Mouse (Mus musculus): ENCODE results near the gene Numb.

Numb gene

DNA sequence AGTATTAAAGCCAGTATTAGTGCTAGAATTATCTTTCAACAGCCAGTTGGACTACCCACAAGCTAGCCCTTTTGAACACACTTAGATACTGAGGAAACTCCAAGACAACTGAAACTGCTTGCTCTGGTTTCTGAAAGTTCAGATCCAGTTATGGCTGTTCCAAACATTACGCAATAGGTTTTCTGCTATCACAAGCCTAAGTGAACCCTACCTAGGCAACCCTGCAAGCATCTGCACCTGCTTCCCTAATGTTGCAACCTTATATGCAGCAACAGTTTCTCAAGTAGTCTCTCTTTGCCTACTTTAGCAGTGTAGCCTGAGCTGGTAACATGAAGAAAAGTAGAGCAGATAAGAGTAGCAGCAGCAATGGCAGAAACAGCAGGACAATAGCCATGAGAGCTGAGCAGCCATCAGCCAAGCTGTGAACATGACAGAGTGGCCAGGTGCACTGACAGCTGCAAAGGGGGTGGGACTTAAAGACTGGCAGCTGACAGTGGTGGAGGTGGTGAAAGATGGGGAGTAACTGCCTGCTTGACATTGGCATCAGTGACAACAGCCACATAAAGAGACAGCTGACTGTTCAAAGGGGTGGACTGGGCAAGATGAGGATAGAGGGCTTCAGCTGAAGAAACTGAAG, 73.0 kb downstream of the Numb start:
- DNase-seq: no peak

DNA sequence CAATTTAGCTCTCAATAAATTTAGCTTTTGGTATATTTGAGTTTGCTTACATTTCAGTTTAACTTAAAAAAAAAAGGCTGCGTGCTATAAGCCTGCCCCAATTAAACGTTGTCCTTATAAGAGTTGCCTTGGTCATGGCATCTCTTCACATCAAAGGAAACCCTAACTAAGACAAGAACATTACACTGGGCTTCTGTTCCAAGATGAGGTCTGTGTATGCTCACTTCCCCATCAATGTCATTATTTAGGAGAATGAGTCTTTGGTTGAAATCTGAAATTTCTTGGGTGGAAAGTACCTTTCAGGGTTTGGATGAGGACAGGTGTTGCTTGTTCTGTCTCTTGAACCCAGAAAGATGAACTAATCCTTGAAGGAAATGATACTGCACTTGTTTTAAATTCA, 73.9 kb downstream of the Numb start:
- DNase-seq: no peak

DNA sequence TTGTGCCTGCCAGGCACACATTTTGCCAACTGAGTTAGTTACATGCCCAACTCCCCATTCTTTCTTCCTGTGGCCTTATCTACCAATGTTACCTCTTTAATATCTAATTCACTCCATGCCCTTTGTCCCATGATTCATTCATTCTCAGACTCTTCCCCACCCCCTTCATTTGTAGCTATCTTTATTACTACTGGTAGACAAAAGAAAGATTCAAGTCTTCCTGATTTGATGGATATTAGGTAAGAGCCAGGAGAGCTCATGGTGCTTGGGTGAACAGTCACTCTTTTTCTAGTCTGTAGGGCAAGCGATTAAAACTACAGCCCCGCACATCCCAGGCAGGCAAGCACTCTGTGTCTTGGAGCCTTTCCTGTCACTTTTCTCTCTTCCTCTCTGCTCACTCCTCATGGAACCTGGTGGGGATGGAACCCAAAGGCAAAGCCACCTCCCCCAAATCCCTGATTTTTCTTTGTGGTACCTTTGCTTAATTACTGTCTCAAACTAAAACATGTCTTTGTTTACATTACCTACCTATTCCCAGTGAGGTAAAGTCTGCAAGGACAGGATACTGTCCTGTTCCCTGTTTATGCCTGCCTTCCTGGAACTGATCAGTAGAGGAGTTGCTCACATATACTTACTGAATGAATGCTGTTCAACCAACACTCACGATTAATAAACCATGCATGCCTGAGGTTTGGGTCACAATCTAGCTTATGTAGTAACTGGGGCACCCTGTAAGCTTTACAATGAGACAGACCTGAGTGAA, 78.9 kb downstream of the Numb start:
- DNase-seq: no peak

DNA sequence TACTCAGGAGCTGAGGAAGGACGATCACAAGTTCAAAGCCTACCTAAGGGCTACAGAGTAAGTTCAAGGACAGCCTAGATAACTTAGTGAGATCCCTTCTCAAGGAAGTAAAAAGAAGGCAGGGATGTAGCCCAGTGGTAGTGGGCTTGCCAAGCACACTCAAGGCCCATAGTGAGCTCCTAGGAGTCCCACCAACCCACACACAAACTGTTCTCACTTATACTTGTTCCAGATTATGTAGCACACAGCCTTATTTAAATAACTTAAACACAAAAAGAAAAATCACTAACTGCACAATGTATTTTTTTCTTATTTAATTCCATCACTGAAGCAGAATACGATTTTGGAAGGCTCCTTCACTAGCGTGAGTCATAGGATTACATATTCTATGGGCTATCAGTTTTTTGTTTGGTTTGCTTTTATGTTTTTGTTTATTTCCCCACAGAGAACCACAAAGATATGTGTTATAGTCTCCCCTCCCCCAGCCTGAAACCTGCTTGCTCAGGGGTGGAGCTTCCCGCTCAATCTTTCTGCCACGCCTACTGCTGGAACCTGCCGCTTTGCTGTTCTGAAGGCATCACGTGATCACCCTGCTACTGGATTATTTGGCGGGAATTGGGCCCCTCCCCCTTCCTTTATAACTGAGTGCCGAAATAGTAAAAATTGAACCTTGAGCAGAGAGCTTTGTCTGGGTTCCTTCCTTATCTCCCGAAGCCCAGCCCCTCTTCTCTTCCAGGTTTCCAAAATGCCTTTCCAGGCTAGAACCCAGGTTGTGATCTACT, 80.1 kb downstream of the Numb start:
- no peak for DNase-seq

DNA sequence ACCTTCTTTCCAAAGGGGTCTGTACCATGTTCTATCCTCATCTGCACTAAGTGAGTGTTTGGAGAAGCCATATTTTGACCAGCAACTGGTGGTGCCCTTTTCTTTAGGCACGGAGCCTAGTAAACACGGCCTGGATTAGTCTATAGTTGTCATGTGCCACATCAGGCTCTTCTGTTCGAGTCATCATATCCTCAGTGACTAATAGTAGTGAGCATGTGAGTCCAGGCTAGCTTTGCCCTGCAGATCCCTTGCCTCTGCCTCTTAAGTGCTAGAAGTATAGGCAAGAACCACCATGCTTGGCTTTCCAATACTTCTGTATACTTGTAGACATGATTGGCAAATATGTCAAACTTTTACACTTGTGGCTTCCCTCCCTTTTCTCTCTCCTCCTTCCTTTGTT, 87.8 kb downstream of the Numb start:
- DNase-seq: no peak

DNA sequence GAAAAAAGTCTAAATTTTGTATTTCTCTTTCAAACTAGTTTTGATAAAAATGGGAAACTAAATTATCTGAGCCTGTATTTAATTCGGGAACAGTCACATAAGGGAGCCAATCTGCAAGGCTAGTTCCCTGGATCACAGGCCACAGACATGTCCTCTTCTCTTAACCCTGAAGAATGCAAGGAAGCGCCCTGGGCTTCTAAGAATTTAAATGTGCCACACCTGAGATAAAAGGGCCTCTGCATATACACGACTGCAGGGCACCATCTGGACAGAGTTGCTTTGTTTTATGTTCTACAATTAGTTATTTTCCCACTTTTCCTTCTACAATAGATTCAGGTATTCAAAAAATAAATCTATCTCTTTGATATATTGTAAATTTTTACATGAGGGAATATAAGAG, 91.3 kb downstream of the Numb start:
- DNase-seq: no peak

DNA sequence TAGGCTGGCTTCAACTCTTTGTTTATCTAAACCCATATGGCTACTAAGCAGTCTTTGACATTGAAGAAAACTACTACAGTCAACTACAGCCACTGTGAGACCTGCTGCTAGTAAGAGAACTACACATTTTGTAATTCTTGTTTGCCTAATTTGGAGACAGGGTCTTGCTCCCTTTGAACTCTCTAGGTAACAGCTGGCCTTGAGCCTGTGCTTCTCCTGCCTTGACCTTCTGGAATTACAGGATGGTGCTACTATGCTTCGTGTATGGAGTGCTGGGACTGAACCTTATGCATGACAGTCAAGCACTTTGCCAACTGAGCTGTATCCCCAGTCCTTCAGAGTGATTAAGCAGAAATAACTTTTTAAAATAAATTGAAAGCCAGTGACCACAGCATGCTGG, 105.1 kb downstream of the Numb start:
- DNase-seq: no peak

DNA sequence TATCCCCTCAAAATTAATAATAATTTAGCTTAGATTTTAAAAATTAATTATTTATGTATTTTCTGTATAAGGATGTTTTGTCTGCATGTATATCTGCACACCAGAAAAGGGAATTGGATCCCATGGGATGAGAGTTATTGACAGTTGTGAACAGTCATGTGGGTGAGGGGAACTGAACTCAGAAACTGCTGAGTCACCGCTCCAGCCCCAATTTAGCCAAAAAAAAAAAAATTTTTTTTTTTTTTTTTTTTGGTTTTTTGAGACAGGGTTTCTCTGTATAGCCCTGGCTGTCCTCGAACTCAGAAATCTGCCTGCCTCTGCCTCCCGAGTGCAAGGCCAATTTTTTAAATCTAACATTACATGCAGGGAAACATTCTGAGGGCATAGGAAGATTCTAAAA, 109.8 kb downstream of the Numb start:
- no peak for DNase-seq

DNA sequence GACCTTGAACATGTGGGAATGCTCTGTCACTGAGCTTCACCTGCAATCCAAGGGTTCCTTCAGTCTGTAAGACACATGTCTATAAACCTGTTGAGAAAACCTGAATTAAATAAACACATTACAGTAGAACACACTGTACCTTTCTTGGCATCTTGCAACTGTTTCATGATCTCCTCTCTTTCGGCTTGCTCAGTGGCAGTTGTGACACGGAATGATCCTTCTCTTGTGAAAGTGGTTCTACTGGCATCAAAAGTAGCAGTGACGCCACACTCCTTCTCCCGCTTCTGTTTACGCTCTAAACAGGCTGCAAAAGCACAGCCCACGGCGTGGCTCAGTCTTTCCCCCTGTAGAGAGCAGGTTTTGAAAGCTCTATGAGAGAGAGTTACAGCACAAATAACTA, 118.1 kb downstream of the Numb start:
- no peak for DNase-seq

DNA sequence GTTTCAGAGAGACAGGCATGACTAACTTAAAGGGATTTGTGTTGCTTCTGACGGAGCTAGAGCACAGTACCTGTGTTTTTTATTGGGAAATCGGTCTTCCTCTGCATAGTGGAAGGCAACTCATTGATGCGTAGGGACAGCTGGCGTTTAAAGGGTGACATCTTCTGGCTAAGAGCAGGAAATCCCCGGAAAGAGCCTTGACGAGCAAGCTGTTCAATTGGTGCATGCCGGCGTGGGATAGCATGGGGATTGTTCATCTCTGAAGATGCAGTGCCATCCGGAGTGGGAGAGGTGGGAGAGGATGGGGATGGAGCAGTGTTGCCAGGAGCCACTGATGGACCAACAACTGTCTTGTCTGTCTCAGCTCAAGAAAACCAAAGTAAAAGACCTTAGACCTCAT, 120.8 kb downstream of the Numb start:
- DNase-seq: no peak

DNA sequence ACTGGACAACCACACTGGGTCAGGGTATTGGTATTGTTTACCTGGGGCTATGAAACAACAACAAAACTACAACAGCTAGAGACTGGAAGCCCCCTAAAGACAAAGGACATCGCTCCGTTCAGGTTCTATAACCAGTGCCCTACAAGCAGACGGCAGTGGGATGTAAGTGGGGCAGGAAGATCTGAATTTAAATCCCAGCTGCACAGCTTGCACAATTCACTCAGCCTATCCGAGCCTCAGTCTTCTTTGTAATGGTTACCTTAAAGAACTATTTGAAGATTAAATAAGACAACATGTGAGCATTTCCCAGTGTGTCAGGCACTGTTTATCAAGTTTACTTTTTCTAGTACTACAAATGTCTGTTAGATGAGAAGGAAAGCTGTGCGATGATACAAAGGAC, 123.4 kb downstream of the Numb start:
- DNase-seq: no peak

DNA sequence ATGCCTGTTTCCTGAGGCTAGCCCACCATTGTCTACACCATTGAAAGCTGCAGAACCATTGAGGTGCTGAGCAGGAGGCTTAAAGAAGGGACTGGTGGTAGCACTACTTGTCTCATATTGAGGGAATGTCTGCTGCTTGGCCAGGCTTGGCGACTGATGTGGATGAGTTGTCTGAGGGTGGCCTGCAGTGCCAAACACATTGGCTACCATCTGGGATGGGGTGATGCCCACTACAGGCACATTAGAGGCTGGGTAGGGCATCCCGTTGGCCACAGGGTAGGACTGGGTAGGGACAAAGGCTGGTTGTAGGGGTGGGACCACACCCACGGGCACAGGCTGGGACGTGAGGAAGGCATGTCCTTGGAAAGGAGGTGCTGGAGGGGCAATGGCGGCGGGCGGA, 126.1 kb downstream of the Numb start:
- DNase-seq: no peak

DNA sequence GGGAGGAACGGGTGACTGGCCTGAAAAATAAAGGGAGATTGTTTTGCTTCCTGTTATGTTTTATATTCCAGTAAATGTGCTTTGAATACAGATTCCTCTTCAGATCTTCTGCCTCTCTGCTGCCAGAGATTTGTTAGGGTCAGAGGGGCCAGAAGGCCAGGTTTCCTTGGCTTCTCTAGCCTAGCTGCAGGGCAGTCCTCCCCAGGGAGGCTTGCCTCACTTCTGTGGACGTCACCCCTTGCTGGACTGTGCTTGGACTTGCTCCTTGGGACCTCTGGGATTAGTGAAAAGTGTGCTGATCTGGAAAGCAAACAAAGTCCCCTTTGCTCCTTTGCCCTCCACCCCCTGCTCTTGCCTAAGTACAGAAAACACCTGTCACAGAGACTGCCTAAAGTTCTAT, 126.7 kb downstream of the Numb start:
- DNase-seq: no peak

DNA sequence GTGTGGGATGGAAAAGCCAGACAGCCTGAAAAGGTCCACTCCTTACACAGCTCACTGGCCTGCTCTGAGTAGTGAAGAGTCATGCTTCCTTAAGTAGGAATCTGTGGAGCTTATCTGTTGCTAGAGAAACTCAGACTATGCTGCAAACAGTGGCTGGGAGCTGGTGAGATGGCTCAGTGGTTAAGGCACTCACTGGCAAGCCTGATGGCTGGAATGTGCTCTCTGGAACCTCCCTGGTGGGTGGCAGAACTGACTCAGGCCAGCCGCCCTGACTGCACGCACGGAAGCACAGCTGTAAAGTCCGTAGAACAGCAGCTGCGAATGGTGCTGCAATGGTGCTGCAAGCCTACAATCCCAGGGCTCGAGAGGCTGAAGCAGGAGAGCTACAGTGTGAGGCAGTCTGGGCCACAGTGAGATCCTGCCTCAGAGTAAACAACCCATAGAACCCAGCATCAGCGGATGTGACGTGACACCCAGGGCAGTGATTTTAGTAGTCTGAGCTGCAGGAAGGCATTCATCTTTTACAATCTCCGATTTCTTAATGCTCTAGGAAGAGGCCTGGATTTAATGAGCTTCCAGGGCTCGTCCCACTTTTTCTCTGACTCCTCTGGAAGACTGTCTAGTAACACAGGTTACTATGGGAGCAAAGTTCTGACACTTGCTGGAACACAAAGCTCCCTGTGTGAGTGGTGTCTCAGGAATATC, 128.9 kb downstream of the Numb start:
- DNase-seq: no peak

DNA sequence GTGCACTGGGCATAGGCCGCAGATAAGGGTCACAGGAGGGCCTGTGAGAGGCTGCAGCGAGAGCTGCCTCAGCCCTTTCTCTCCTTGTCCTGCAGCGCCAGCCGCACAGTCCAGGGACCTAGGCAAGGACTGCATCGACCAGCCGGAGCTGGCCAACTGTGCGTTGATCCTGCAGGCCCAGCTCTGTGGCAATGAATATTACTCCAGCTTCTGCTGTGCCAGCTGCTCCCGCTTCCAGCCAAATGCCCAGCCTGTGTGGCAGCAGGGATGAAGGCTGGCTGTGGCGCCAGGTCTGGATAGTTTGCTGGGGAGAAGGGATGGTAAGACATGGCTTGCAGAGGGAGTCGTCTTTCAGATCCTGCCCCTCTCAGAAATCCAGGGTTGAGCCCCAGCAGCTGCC, 130.0 kb downstream of the Numb start:
- no peak for DNase-seq

DNA sequence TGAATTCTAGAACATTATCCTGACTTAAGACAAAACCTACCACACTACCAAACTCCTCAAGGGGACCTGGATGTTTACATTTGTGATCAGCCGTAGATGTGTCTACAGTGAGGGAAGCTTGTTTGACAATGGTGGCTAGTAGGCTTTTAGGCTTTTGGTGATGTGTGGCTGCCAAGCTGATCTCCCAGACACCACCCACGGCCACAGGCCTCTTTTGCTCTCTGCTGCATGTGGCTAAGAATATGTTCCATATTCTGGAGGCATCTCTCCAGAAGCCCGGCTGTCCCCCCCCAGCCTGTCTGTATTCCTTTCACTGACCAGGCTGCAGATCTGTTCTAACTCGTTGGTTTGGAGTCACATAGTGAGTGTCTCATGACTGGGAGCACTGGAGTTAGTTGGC, 131.0 kb downstream of the Numb start:
- DNase-seq: no peak

DNA sequence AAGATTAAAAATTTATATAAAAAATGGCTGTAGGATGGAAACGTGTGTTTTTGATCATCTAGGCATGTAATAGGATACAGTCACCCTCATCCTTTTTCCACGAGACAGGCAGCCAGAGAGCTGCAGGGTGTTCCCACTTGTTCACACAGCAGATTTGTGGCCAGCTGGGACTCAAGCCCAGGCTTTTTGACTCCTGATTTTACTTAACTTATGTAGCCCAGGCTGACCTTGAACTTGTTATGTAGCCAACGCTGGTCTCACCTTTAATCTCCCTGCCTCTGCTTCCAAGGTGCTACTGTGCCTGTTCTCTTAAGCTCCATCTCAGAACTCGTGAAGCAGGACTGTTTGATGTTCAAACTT, 132.0 kb downstream of the Numb start:
- DNase-seq: no peak

DNA sequence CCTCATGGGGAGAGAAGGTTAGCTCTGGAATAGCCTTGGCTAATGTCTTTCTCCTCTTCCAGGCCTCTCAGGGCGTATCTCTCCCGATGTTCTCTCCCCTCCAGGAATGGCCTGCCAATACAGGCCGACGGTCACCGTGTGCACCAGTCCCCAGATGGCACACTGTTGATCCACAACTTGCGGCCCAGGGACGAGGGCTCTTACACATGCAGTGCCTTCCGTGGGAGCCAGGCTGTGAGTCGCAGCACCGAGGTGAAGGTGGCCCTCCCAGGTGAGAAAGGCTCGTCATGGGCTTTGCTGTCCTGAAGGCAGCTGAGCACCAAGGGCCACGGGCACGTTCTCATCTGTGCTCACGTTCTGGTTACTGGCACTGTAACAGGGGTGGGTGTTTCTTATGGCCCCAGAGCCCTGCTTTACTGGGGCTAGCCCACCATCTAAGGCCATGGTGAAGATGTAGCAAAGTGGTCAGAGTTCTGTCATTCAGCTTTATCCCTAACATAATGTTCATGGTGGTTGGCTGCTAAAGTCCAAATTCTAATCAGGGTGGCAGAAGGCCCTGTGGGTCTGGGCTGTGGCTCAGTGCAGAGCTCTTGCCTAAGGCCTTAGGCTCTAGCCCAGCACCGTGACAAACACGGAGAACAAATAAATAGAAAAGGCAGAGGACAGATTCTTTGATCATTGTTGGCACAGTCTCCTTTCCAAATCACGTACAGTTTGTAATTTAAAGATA, 132.5 kb downstream of the Numb start:
- DNase-seq: no peak

DNA sequence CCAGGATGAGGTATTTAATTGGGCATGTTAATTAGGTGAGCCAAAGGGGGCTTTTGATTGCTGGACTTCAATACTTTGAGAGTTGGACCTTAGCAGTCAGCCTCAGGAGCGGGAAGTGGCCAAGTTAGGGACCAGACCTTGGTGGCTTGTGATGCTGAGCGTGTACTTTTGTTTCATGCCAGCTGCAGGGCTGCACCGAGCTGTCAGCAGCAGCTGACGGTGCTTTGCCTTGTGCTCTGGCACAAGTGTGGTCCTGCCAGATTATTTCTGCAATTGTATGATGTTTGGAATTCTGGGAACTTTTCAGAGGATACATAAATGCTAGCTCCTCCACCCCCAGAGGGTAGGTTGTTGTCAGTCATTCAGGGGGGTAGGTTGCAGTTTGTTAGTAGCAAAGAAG, 136.4 kb downstream of the Numb start:
- no peak for DNase-seq

DNA sequence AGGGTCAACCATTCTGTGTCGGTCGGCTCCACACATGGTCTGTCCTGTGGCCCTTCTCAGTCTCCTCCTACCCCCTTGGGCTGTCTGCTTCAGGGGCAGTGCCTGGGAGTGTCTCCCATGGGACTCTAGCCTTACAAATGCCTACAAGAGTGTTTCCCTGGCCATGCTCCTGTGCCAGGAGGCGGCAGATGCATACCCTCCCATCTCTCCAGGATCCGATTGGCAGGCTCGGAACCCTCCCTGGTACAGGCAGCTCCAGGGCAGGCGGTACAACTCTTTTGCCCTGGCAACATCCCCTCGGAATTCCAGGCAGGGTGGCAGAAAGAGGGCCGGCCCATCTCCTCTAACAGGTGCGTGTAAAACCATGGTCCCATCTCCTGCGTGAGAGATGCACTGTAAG, 139.1 kb downstream of the Numb start:
- DNase-seq: no peak

DNA sequence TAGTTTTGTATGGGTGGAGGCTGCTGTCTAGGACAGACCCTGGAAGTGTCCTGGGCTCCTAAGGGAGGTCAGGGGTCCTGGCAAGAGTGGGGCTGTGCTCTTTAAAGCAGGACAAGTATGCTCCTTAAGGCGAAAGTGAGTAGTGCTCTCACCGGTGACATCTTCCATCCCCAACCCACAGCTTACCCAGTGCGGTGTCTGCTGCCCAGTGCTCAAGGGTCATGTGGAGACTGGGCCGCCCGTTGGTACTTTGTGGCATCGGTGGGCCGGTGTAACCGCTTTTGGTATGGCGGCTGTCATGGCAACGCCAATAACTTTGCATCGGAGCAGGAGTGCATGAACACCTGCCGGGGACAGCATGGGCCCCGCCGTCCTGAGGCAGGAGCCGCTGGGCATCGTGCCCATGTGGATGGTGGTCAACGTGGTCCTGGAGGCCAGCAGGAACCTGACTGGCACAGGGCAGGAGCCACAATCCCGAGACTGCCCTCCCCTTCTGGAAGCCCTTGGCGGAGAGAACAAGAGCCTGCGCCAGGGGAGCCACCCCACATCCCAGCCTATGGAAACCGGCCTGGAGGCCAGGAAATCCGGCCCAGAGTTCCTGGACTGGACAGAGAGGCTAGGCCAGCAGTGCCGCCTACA, 140.0 kb downstream of the Numb start:
- no peak for DNase-seq

DNA sequence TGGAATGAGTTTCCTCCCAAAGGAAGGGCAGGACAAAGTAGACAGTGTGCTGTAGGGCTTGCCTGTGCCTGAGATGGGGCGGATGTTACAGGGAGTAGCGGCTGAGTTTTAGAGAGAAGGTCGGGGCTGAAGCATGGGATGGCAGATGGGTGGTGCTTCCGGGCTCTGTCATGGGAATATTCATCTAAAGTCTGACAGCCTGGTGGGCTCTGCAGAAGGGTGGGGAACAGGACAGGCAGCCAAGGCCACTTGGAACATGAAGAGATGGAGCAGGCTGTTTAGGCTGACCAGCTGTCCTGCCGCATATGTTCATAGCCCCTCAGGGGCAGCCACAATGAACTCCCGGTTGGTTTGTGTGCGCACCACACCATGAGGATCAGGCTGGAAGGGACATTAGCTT, 140.5 kb downstream of the Numb start:
- DNase-seq: no peak

Data from embryo, embryonic 11 days (tissue).